Mouse (Mus musculus) bone marrow macrophage, adult 2 months (primary cell): Measurements from ENCODE around the gene Lancl1.

Experiments used
- CTCF ChIP-seq: IDR thresholded peaks from 2 replicates; pipeline ENCODE4 v1.5.1; 2012; ENCODE audit warnings: low read depth, mild to moderate bottlenecking, low read length, moderate library complexity
- POLR2A ChIP-seq: IDR thresholded peaks from 2 replicates; pipeline ENCODE4 v1.6.1; 2012; ENCODE audit warnings: mild to moderate bottlenecking, low read depth, low read length, borderline replicate concordance

- no peak for TF ChIP-seq CTCF
- no peak for TF ChIP-seq POLR2A
These were observed 35.0 kb downstream of the Lancl1 start for GRCm38 (mm10) chr1:67003699-67004098.
